Mouse (Mus musculus) G1E (cell line): ENCODE data around the gene Abt1. TPM values are rescaled to one million over a fixed set of nuclear protein-coding genes. Genes with fewer than 3 reads are reported as not detected.

ENCODE experiments used
- ATAC-seq: 2 replicates; pipeline ENCODE4 v1.8.0; 2016; ENCODE audit warnings: mild to moderate bottlenecking; ENCODE audit not compliant: insufficient number of reproducible peaks, poor library complexity, low FRiP score, severe bottlenecking; ENCODE audit errors: extremely low read depth
- DNase-seq: peaks from one replicate; pipeline ENCODE4 v3.0.0; 2012; ENCODE audit warnings: low spot score
- H3K27me3 ChIP-seq: 2 replicates; pipeline ENCODE4 v1.6.1; 2012; ENCODE audit warnings: mild to moderate bottlenecking, low read length, inconsistent platforms; ENCODE audit not compliant: insufficient read depth
- H3K36me3 ChIP-seq: replicated peaks from 2 replicates; pipeline ENCODE3; 2012; ENCODE audit warnings: mild to moderate bottlenecking, inconsistent platforms
- H3K4me1 ChIP-seq: 2 replicates; pipeline ENCODE4 v1.6.1; 2012; ENCODE audit warnings: low read depth, low read length, inconsistent platforms, mixed read lengths; ENCODE audit not compliant: insufficient read depth
- H3K4me3 ChIP-seq: 2 replicates; pipeline ENCODE4 v1.5.1; 2012; ENCODE audit warnings: low read depth, mild to moderate bottlenecking, inconsistent platforms, low read length, moderate library complexity, mixed read lengths
- H3K9me3 ChIP-seq: replicated peaks from 2 replicates; pipeline ENCODE4 v1.6.1; 2012; ENCODE audit warnings: inconsistent platforms
- CTCF ChIP-seq: IDR thresholded peaks from 2 replicates; pipeline ENCODE4 v1.5.1; 2012; ENCODE audit warnings: low read depth, low read length, inconsistent platforms, mixed read lengths
- GATA1 ChIP-seq: IDR thresholded peaks from 2 replicates; pipeline ENCODE4 v1.6.1; 2012; ENCODE audit warnings: borderline replicate concordance, low read length, inconsistent platforms, mixed read lengths
- GATA2 ChIP-seq: IDR thresholded peaks from 2 replicates; pipeline ENCODE4 v1.6.1; 2012; ENCODE audit warnings: low read depth, low read length, inconsistent platforms, borderline replicate concordance
- POLR2AphosphoS5 ChIP-seq: IDR thresholded peaks from 2 replicates; pipeline ENCODE4 v1.6.1; 2012; ENCODE audit warnings: low read depth, low read length, inconsistent platforms; ENCODE audit not compliant: insufficient replicate concordance
- TAL1 ChIP-seq: conservative IDR thresholded peaks from 2 replicates; pipeline ENCODE4 v1.6.1; 2012; ENCODE audit warnings: low read depth, low read length, inconsistent platforms, mixed read lengths
- polyA plus RNA-seq: library from polyadenylated mRNA; stranded (reverse); fragments of >175 nt; gene quantifications from 2 replicates; pipeline ENCODE4 v1.2.3, GENCODE M21; 2012
- total RNA-seq, 2 experiments: library from RNA; stranded (forward) in 1 of 2; stranded (reverse) in 1 of 2; fragments of 200-1000 nt in 1 of 2; fragments of >200 nt in 1 of 2; fragmentation: Nextera tagmentation in 1 of 2; gene quantifications; 2 replicates each; pipeline ENCODE4 v1.2.3; 2014 to 2017

Abt1 gene
- total and polyA plus RNA-seq, 3 experiments = 3.7 to 9.5 (median 6.9) TPM

- H3K27me3 ChIP-seq = peaks cover 28% of the 10 kb centered on the region
- H3K36me3 ChIP-seq = no peaks in the 10 kb centered on the region
- peaks cover 32% of the 10 kb centered on the region for H3K4me1 ChIP-seq
- no peaks in the 10 kb centered on the region for H3K9me3 ChIP-seq
- DNase-seq (no peak), ATAC-seq (no peak)
- TF ChIP-seq TAL1 (no peak), GATA1 (no peak), GATA2 (no peak), POLR2AphosphoS5 (no peak), CTCF (no peak)
- peak overlapping the region; percentile 73 for H3K4me3 ChIP-seq
These were observed 27.4 kb downstream of the Abt1 start for GRCm38 (mm10) chr13:23396246-23396703.

- peaks cover 30% of the 10 kb centered on the region for H3K27me3 ChIP-seq
- TF ChIP-seq POLR2AphosphoS5 = no peak
- no peaks in the 10 kb centered on the region for H3K9me3 ChIP-seq
- H3K4me1 ChIP-seq = peaks cover 25% of the 10 kb centered on the region
- DNase-seq = no peak
- ATAC-seq = no peak
- peak overlapping the region; percentile 73; the same call in 1 of the 2 replicates for H3K4me3 ChIP-seq
- H3K36me3 ChIP-seq = no peaks in the 10 kb centered on the region
These were observed 28.1 kb downstream of the Abt1 start for GRCm38 (mm10) chr13:23395301-23396245.

- TF ChIP-seq GATA1 (no peak), CTCF (no peak), POLR2AphosphoS5 (no peak), GATA2 (no peak), TAL1 (no peak)
- ATAC-seq (no peak), DNase-seq (no peak)
- Histone ChIP-seq H3K9me3 (no peaks in the 10 kb centered on the region), H3K4me1 (no peaks in the 10 kb centered on the region; the same call in 1 of the 2 replicates), H3K27me3 (peaks cover 12% of the 10 kb centered on the region; the same call in 1 of the 2 replicates), H3K36me3 (no peaks in the 10 kb centered on the region), H3K4me3 (no peak overlapping the region)
These were observed 36.1 kb downstream of the Abt1 start for GRCm38 (mm10) chr13:23387548-23387947.

GRCm38 (mm10) chr13:23383127-23383526 lies 40.5 kb downstream of the Abt1 start:
- DNase-seq = no peak

GRCm38 (mm10) chr13:23372433-23372832 lies 51.2 kb downstream of the Abt1 start:
- H3K4me1 ChIP-seq = peaks cover 7% of the 10 kb centered on the region
- ATAC-seq (no peak), DNase-seq (no peak)
- no peaks in the 10 kb centered on the region for H3K36me3 ChIP-seq
- peaks cover 6% of the 10 kb centered on the region for H3K27me3 ChIP-seq
- H3K4me3 ChIP-seq = no peak overlapping the region
- H3K9me3 ChIP-seq = no peaks in the 10 kb centered on the region
- TF ChIP-seq GATA1 (no peak), GATA2 (no peak), TAL1 (no peak), POLR2AphosphoS5 (no peak), CTCF (no peak)

More at GRCm38 (mm10) chr13:23383127-23383526, 40.5 kb downstream of the Abt1 start:
- Histone ChIP-seq H3K4me1 (no peaks in the 10 kb centered on the region; the same call in 1 of the 2 replicates), H3K4me3 (no peak overlapping the region), H3K27me3 (peaks cover 4% of the 10 kb centered on the region; the same call in 1 of the 2 replicates), H3K36me3 (no peaks in the 10 kb centered on the region), H3K9me3 (no peaks in the 10 kb centered on the region)
- no peak for ATAC-seq
- TF ChIP-seq TAL1 = no peak
- TF ChIP-seq GATA1 = no peak
- no peak for TF ChIP-seq POLR2AphosphoS5
- no peak for TF ChIP-seq CTCF
- TF ChIP-seq GATA2 = no peak

- H3K36me3 ChIP-seq = peaks cover 20% of the 10 kb centered on the region
- no peak overlapping the region for H3K4me3 ChIP-seq
- H3K27me3 ChIP-seq = peaks cover 6% of the 10 kb centered on the region
- TF ChIP-seq POLR2AphosphoS5 (no peak), GATA1 (no peak), CTCF (no peak), TAL1 (no peak), GATA2 (no peak)
- H3K4me1 ChIP-seq = peaks cover 21% of the 10 kb centered on the region
- no peaks in the 10 kb centered on the region for H3K9me3 ChIP-seq
- DNase-seq = no peak
- no peak for ATAC-seq
These were observed 53.6 kb downstream of the Abt1 start for GRCm38 (mm10) chr13:23370075-23370474.
